Mouse (Mus musculus) heart, embryonic 14.5 days (tissue): Measurements from ENCODE around the gene Mapkbp1. TPM values are rescaled to one million over a fixed set of nuclear protein-coding genes. Genes with fewer than 3 reads are reported as not detected.

Experiments
- ATAC-seq: fragments of 200-750 bp; cut with Nextera tagmentation; 2 replicates; pipeline ENCODE4 v1.8.0; 2017; ENCODE audit warnings: low read depth, moderate TSS enrichment; ENCODE audit not compliant: insufficient number of reproducible peaks, insufficient read depth, low FRiP score
- H3K27ac ChIP-seq, 2 experiments: fragments of 200-500 bp in 1 of 2; fragments of 300-500 bp in 1 of 2; sonication (generic) in 1 of 2; replicated peaks in 1 of 2; 2 replicates each; pipeline ENCODE4 v1.5.1; 2012 to 2014; ENCODE audit warnings: low read depth in 2 of 2, low read length in 2 of 2, control low read depth in 1 of 2, mild to moderate bottlenecking in 1 of 2, mixed read lengths in 1 of 2; ENCODE audit not compliant: control insufficient read depth in 1 of 2, insufficient read depth in 1 of 2
- H3K27me3 ChIP-seq: fragments of 300-500 bp; sonication (generic); 2 replicates; pipeline ENCODE4 v1.6.1; 2014; ENCODE audit warnings: mild to moderate bottlenecking, low read length, control low read depth; ENCODE audit not compliant: control insufficient read depth, insufficient read depth
- H3K36me3 ChIP-seq: fragments of 300-500 bp; sonication (generic); 2 replicates; pipeline ENCODE4 v1.6.1; 2014; ENCODE audit warnings: mild to moderate bottlenecking, control low read depth, low read length, mixed read lengths; ENCODE audit not compliant: control insufficient read depth, insufficient read depth
- H3K4me1 ChIP-seq, 2 experiments: fragments of 200-500 bp in 1 of 2; fragments of 300-500 bp in 1 of 2; sonication (generic) in 1 of 2; 2 replicates each; pipeline ENCODE4 v1.6.1; 2012 to 2014; ENCODE audit warnings: low read length in 2 of 2, control low read depth in 1 of 2, mixed read lengths in 1 of 2; ENCODE audit not compliant: control insufficient read depth in 2 of 2, insufficient read depth in 2 of 2
- H3K4me2 ChIP-seq: fragments of 300-500 bp; sonication (generic); 2 replicates; pipeline ENCODE4 v1.6.1; 2014; ENCODE audit warnings: mild to moderate bottlenecking, low read length
- H3K4me3 ChIP-seq, 2 experiments: fragments of 200-500 bp in 1 of 2; fragments of 300-500 bp in 1 of 2; sonication (generic) in 1 of 2; 2 replicates each; pipeline ENCODE4 v1.5.1; 2012 to 2014; ENCODE audit warnings: low read length in 2 of 2, mild to moderate bottlenecking in 2 of 2, control low read depth in 1 of 2, low read depth in 1 of 2, moderate library complexity in 1 of 2; ENCODE audit not compliant: control insufficient read depth in 1 of 2, insufficient read depth in 1 of 2
- H3K9ac ChIP-seq: fragments of 300-500 bp; sonication (generic); 2 replicates; pipeline ENCODE4 v1.6.1; 2014; ENCODE audit warnings: mild to moderate bottlenecking, low read length
- H3K9me3 ChIP-seq: fragments of 300-500 bp; sonication (generic); 2 replicates; pipeline ENCODE4 v1.6.1; 2016; ENCODE audit warnings: low read length, control low read depth; ENCODE audit not compliant: control insufficient read depth
- WGBS: fragments of 180-500 bp; shearing (Covaris S2); extraction: QIAGEN DNeasy Blood & Tissue Kit; methylation state at CpG from one replicate; pipeline ENCODE4 v1.1.7; 2014; 5-methylcytosine and 5-hydroxymethylcytosine counted together
- polyA plus RNA-seq: library from polyadenylated mRNA; unstranded; fragments of >200 nt; fragmentation: Nextera tagmentation; extraction: Ambion mirVana; gene quantifications from 2 replicates; pipeline ENCODE4 v1.2.1, GENCODE M21; 2014

The Mapkbp1 gene
- 1.7 and 2.1 TPM in 2 replicates for polyA plus RNA-seq

- no peaks in the 10 kb centered on the region for H3K9me3 ChIP-seq
- peak; percentile 62; the same call in 1 of the 2 replicates for ATAC-seq
- H3K36me3 ChIP-seq = 0 out of 2 replicates have a peak, but pooled peaks cover 9% of the 10 kb centered on the region
- H3K4me2 ChIP-seq = peak within 1 kb of the TSS; percentile 78
- H3K27me3 ChIP-seq = no peaks in the 10 kb centered on the region
- H3K4me1 ChIP-seq = peaks cover 6 to 10% of the 10 kb centered on the region in 2 experiments
- WGBS = under 1% methylated on average over 13 of the region's 19 CpGs
- H3K9ac ChIP-seq = peak within 1 kb of the TSS; percentile 84
- H3K27ac ChIP-seq = peak within 1 kb of the TSS; percentile 39 to 67; a peak in 3 of 4 replicates
- peak within 1 kb of the TSS; percentile 69 to 91 for H3K4me3 ChIP-seq
These were observed at the start of gene Mapkbp1 for GRCm38 (mm10) chr2:119972537-119972879. TSS of gene Mapkbp1 (plus strand) at chr2:119972699.

DNA sequence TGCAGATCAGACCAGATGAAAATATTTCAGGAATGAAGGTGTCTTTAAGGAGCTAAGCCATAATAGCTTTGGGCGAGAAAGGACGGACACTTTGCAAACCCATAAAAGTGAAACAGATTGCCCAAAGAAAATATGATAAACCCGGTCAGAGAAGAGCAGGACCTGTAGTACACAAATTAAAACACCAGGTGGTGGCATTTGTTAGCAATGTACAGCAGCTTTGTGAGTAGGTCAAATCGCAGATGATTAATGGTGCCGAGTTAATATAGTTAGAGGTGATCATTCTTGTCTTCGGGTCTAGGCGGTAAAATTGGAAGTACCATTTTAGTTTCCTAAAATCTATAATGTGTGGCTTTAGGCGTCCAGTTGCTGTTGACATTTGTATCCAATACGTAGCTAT is 1.9 kb upstream of the Mapkbp1 start:
- no peak overlapping the region for H3K4me3 ChIP-seq
- WGBS = 48% methylated on average over 9 of the region's 9 CpGs
- H3K4me2 ChIP-seq = no peak overlapping the region
- no peaks in the 10 kb centered on the region for H3K27me3 ChIP-seq
- no peak for ATAC-seq
- no peak overlapping the region for H3K9ac ChIP-seq
- peaks cover 6 to 10% of the 10 kb centered on the region in 2 experiments for H3K4me1 ChIP-seq
- no peaks in the 10 kb centered on the region for H3K9me3 ChIP-seq
- peaks cover 25% of the 10 kb centered on the region for H3K36me3 ChIP-seq
- no peak overlapping the region for H3K27ac ChIP-seq

- peaks cover 6 to 10% of the 10 kb centered on the region in 2 experiments for H3K4me1 ChIP-seq
- peaks cover 18% of the 10 kb centered on the region for H3K36me3 ChIP-seq
- H3K9me3 ChIP-seq = no peaks in the 10 kb centered on the region
- no peaks in the 10 kb centered on the region for H3K27me3 ChIP-seq
- H3K27ac ChIP-seq = peak overlapping the region in 1 of 2 experiments; percentile 19; a peak in 2 of 4 replicates
- no peak for ATAC-seq
- WGBS = 78% methylated on average over 3 of the region's 3 CpGs
- peak overlapping the region; percentile 78 for H3K4me2 ChIP-seq
- peak overlapping the region in 1 of 2 experiments; percentile 69; a peak in 1 of 4 replicates for H3K4me3 ChIP-seq
- no peak overlapping the region for H3K9ac ChIP-seq
These were observed 1.2 kb upstream of the Mapkbp1 start for GRCm38 (mm10) chr2:119971316-119971715.

- Histone ChIP-seq H3K9me3 (no peaks in the 10 kb centered on the region), H3K36me3 (0 out of 2 replicates have a peak, but pooled peaks cover 13% of the 10 kb centered on the region), H3K27ac (peak overlapping the region; percentile 39 to 67; a peak in 3 of 4 replicates), H3K4me2 (peak overlapping the region; percentile 78), H3K27me3 (no peaks in the 10 kb centered on the region), H3K4me1 (peaks cover 6 to 10% of the 10 kb centered on the region in 2 experiments), H3K4me3 (peak overlapping the region; percentile 69 to 91), H3K9ac (peak overlapping the region; percentile 84)
- ATAC-seq = peak; percentile 99
- 2% methylated on average over 32 of the region's 32 CpGs for WGBS
These were observed 512 bp upstream of the Mapkbp1 start for GRCm38 (mm10) chr2:119971837-119972536.

DNA sequence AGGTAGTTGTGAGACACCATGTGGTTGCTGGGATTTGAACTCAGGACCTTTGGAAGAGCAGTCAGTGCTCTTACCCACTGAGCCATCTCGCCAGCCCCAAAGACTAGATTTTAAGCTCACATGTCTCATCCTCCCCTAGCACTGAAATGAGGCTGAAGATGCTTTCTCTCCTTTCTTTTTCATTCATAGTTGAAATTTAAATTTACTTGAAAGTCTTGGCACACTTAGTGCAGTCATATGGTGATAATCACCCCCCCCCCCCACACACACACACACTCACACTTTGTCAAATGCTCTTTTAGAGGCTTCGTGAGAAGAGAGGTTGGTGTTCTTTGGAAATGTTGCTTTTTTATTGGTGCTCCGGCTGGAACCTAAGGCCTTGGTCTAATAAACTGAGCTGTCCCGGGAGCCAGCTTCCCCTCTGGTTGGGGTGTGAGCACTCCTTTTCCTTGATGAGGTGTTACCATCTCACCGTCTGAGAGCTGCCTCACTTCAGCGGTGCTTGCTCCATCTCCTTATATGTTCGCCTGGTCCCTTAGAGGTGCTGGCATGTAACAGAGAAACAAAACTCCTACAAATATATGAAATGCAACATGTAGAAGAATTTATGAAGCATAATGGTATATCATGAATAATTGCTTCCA is 8.0 kb downstream of the Mapkbp1 start:
- 88% methylated on average over 7 of the region's 7 CpGs for WGBS
- ATAC-seq = no peak
- Histone ChIP-seq H3K36me3 (peaks cover 12% of the 10 kb centered on the region), H3K27me3 (no peaks in the 10 kb centered on the region), H3K9ac (no peak overlapping the region), H3K4me2 (no peak overlapping the region), H3K4me1 (no peaks in the 10 kb centered on the region), H3K4me3 (no peak overlapping the region), H3K27ac (no peak overlapping the region), H3K9me3 (no peaks in the 10 kb centered on the region)

GRCm38 (mm10) chr2:119981631-119982030 is 9.1 kb downstream of the Mapkbp1 start:
- Histone ChIP-seq H3K27me3 (no peaks in the 10 kb centered on the region), H3K4me2 (no peak overlapping the region), H3K4me3 (no peak overlapping the region), H3K9me3 (no peaks in the 10 kb centered on the region), H3K9ac (no peak overlapping the region), H3K27ac (no peak overlapping the region), H3K36me3 (peaks cover 12% of the 10 kb centered on the region), H3K4me1 (no peaks in the 10 kb centered on the region)
- no peak for ATAC-seq
- WGBS = 83% methylated on average over 2 of the region's 2 CpGs

GRCm38 (mm10) chr2:119985871-119986270 is 13.4 kb downstream of the Mapkbp1 start:
- no peak overlapping the region for H3K27ac ChIP-seq
- WGBS = 60% methylated on average over 8 of the region's 8 CpGs
- no peaks in the 10 kb centered on the region for H3K4me1 ChIP-seq
- H3K9ac ChIP-seq = no peak overlapping the region
- H3K4me3 ChIP-seq = no peak overlapping the region
- peaks cover 10% of the 10 kb centered on the region for H3K36me3 ChIP-seq
- no peak for ATAC-seq
- H3K9me3 ChIP-seq = no peaks in the 10 kb centered on the region
- H3K27me3 ChIP-seq = no peaks in the 10 kb centered on the region
- H3K4me2 ChIP-seq = no peak overlapping the region
